Mouse (Mus musculus): ENCODE measurements around the gene D630045J12Rik. TPM values are rescaled to one million over a fixed set of nuclear protein-coding genes. Genes with fewer than 3 reads are reported as not detected.

The D630045J12Rik gene
- 2.6 and 2.9 TPM in 2 replicates for polyA plus RNA-seq (2015; fragmentation: Nextera tagmentation; extraction: Ambion mirVana)

- ATAC-seq (ENCODE audit: low read depth), result peak; percentile 98
These were observed at the start of gene D630045J12Rik for GRCm38 (mm10) chr6:38253736-38254641. D630045J12Rik (minus strand) TSS chr6:38254009.

GRCm38 (mm10) chr6:38298761-38299401 is 45.1 kb upstream of the D630045J12Rik start, which contains the start of gene Zc3hav1l:
Zc3hav1l (minus strand) TSS chr6:38299259.
- peak; percentile 99 for ATAC-seq (ENCODE audit: low read depth)

More at GRCm38 (mm10) chr6:38253736-38254641, at the start of gene D630045J12Rik:
- WGBS, result under 1% methylated on average over 80 of the region's 118 CpGs
- Histone ChIP-seq H3K4me2 (ENCODE audit: low read depth, low read length) (peak within 1 kb of the TSS; percentile 73), H3K9ac (ENCODE audit: low read length) (peak within 1 kb of the TSS; percentile 79), H3K4me1 (replicated peaks; ENCODE audit: control insufficient read depth, insufficient read depth, low read length) (peaks cover 17% of the 10 kb centered on the region), H3K4me3 (ENCODE audit: low read length) (peak within 1 kb of the TSS; percentile 60), H3K27me3 (ENCODE audit: control insufficient read depth, insufficient read depth, low read depth, low read length) (no peaks in the 10 kb centered on the region), H3K9me3 (ENCODE audit: control insufficient read depth, low read length) (no peaks in the 10 kb centered on the region), H3K27ac (ENCODE audit: low read length) (peak within 1 kb of the TSS; percentile 73), H3K36me3 (ENCODE audit: control insufficient read depth, insufficient read depth, low read length) (no peaks in the 10 kb centered on the region)

GRCm38 (mm10) chr6:38298246-38298635 is 44.4 kb upstream of the D630045J12Rik start:
- Histone ChIP-seq H3K36me3 (ENCODE audit: control insufficient read depth, insufficient read depth, low read length) (peaks cover 21% of the 10 kb centered on the region), H3K9ac (ENCODE audit: low read length) (peak overlapping the region; percentile 96), H3K9me3 (ENCODE audit: control insufficient read depth, low read length) (no peaks in the 10 kb centered on the region), H3K27ac (ENCODE audit: low read length) (peak overlapping the region; percentile 98), H3K4me1 (replicated peaks; ENCODE audit: control insufficient read depth, insufficient read depth, low read length) (peaks cover 6% of the 10 kb centered on the region; the same call in 1 of the 2 replicates), H3K4me2 (ENCODE audit: low read depth, low read length) (peak overlapping the region; percentile 79), H3K27me3 (ENCODE audit: control insufficient read depth, insufficient read depth, low read depth, low read length) (no peaks in the 10 kb centered on the region), H3K4me3 (ENCODE audit: low read length) (peak overlapping the region; percentile 93)
- under 1% methylated on average over 10 of the region's 10 CpGs for WGBS
- ATAC-seq (ENCODE audit: low read depth), result peak; percentile 44; the same call in 1 of the 2 replicates

More at GRCm38 (mm10) chr6:38298761-38299401, 45.1 kb upstream of the D630045J12Rik start, which contains the start of gene Zc3hav1l:
- no peaks in the 10 kb centered on the region for H3K9me3 ChIP-seq (ENCODE audit: control insufficient read depth, low read length)
- H3K4me2 ChIP-seq (ENCODE audit: low read depth, low read length), result peak within 1 kb of the TSS; percentile 79
- under 1% methylated on average over 33 of the region's 70 CpGs for WGBS
- peaks cover 6% of the 10 kb centered on the region; the same call in 1 of the 2 replicates for H3K4me1 ChIP-seq (replicated peaks; ENCODE audit: control insufficient read depth, insufficient read depth, low read length)
- H3K36me3 ChIP-seq (ENCODE audit: control insufficient read depth, insufficient read depth, low read length), result peaks cover 19% of the 10 kb centered on the region
- H3K9ac ChIP-seq (ENCODE audit: low read length), result peak within 1 kb of the TSS; percentile 96
- H3K27ac ChIP-seq (ENCODE audit: low read length), result peak within 1 kb of the TSS; percentile 98
- H3K27me3 ChIP-seq (ENCODE audit: control insufficient read depth, insufficient read depth, low read depth, low read length), result no peaks in the 10 kb centered on the region
- H3K4me3 ChIP-seq (ENCODE audit: low read length), result peak within 1 kb of the TSS; percentile 93

- Histone ChIP-seq H3K4me2 (ENCODE audit: low read depth, low read length) (peak overlapping the region; percentile 79), H3K36me3 (ENCODE audit: control insufficient read depth, insufficient read depth, low read length) (peaks cover 25% of the 10 kb centered on the region), H3K9ac (ENCODE audit: low read length) (peak overlapping the region; percentile 96), H3K27me3 (ENCODE audit: control insufficient read depth, insufficient read depth, low read depth, low read length) (no peaks in the 10 kb centered on the region), H3K4me1 (replicated peaks; ENCODE audit: control insufficient read depth, insufficient read depth, low read length) (peaks cover 6% of the 10 kb centered on the region; the same call in 1 of the 2 replicates), H3K9me3 (ENCODE audit: control insufficient read depth, low read length) (no peaks in the 10 kb centered on the region), H3K4me3 (ENCODE audit: low read length) (peak overlapping the region; percentile 93), H3K27ac (ENCODE audit: low read length) (peak overlapping the region; percentile 98)
- no peak for ATAC-seq (ENCODE audit: low read depth)
- WGBS, result 22% methylated on average over 12 of the region's 12 CpGs
These were observed 43.9 kb upstream of the D630045J12Rik start for GRCm38 (mm10) chr6:38297580-38298245.

GRCm38 (mm10) chr6:38293708-38294107 is 39.9 kb upstream of the D630045J12Rik start:
- Histone ChIP-seq H3K36me3 (ENCODE audit: control insufficient read depth, insufficient read depth, low read length) (peaks cover 44% of the 10 kb centered on the region), H3K27me3 (ENCODE audit: control insufficient read depth, insufficient read depth, low read depth, low read length) (no peaks in the 10 kb centered on the region), H3K9me3 (ENCODE audit: control insufficient read depth, low read length) (no peaks in the 10 kb centered on the region), H3K4me2 (ENCODE audit: low read depth, low read length) (no peak overlapping the region), H3K9ac (ENCODE audit: low read length) (no peak overlapping the region), H3K4me1 (replicated peaks; ENCODE audit: control insufficient read depth, insufficient read depth, low read length) (no peaks in the 10 kb centered on the region; the same call in 1 of the 2 replicates), H3K27ac (ENCODE audit: low read length) (no peak overlapping the region), H3K4me3 (ENCODE audit: low read length) (no peak overlapping the region)
- 63% methylated on average over 3 of the region's 3 CpGs for WGBS
- no peak for ATAC-seq (ENCODE audit: low read depth)

- Histone ChIP-seq H3K27ac (ENCODE audit: low read length) (no peak overlapping the region), H3K9ac (ENCODE audit: low read length) (no peak overlapping the region), H3K4me2 (ENCODE audit: low read depth, low read length) (no peak overlapping the region), H3K36me3 (ENCODE audit: control insufficient read depth, insufficient read depth, low read length) (peaks cover 46% of the 10 kb centered on the region), H3K9me3 (ENCODE audit: control insufficient read depth, low read length) (no peaks in the 10 kb centered on the region), H3K4me1 (replicated peaks; ENCODE audit: control insufficient read depth, insufficient read depth, low read length) (no peaks in the 10 kb centered on the region; the same call in 1 of the 2 replicates), H3K27me3 (ENCODE audit: control insufficient read depth, insufficient read depth, low read depth, low read length) (no peaks in the 10 kb centered on the region), H3K4me3 (ENCODE audit: low read length) (no peak overlapping the region)
- 69% methylated on average over 11 of the region's 11 CpGs for WGBS
- ATAC-seq (ENCODE audit: low read depth), result no peak
These were observed 39.2 kb upstream of the D630045J12Rik start for GRCm38 (mm10) chr6:38292871-38293646.

- H3K4me3 ChIP-seq (ENCODE audit: low read length), result no peak overlapping the region
- H3K9ac ChIP-seq (ENCODE audit: low read length), result no peak overlapping the region
- H3K4me2 ChIP-seq (ENCODE audit: low read depth, low read length), result no peak overlapping the region
- H3K27me3 ChIP-seq (ENCODE audit: control insufficient read depth, insufficient read depth, low read depth, low read length), result no peaks in the 10 kb centered on the region
- H3K27ac ChIP-seq (ENCODE audit: low read length), result no peak overlapping the region
- H3K9me3 ChIP-seq (ENCODE audit: control insufficient read depth, low read length), result peaks cover 18% of the 10 kb centered on the region
- no peak for ATAC-seq (ENCODE audit: low read depth)
- 97% methylated on average over 19 of the region's 19 CpGs for WGBS
- no peaks in the 10 kb centered on the region for H3K4me1 ChIP-seq (replicated peaks; ENCODE audit: control insufficient read depth, insufficient read depth, low read length)
- peaks cover 49% of the 10 kb centered on the region for H3K36me3 ChIP-seq (ENCODE audit: control insufficient read depth, insufficient read depth, low read length)
These were observed 30.6 kb upstream of the D630045J12Rik start for GRCm38 (mm10) chr6:38284422-38284821.

GRCm38 (mm10) chr6:38264466-38264865 is 10.7 kb upstream of the D630045J12Rik start:
- Histone ChIP-seq H3K9me3 (ENCODE audit: control insufficient read depth, low read length) (no peaks in the 10 kb centered on the region), H3K36me3 (ENCODE audit: control insufficient read depth, insufficient read depth, low read length) (no peaks in the 10 kb centered on the region), H3K27ac (ENCODE audit: low read length) (no peak overlapping the region), H3K4me3 (ENCODE audit: low read length) (no peak overlapping the region), H3K4me1 (replicated peaks; ENCODE audit: control insufficient read depth, insufficient read depth, low read length) (no peaks in the 10 kb centered on the region), H3K27me3 (ENCODE audit: control insufficient read depth, insufficient read depth, low read depth, low read length) (no peaks in the 10 kb centered on the region), H3K4me2 (ENCODE audit: low read depth, low read length) (no peak overlapping the region), H3K9ac (ENCODE audit: low read length) (no peak overlapping the region)
- WGBS, result 64% methylated on average over 7 of the region's 7 CpGs
- no peak for ATAC-seq (ENCODE audit: low read depth)

All from lung, embryonic 16.5 days (tissue).